Mouse (Mus musculus) regulatory T cell (primary cell): Measurements from ENCODE around the gene St7l.

Source experiments
- in situ Hi-C: fragments of 300-600 bp; cut with MboI, MseI; formaldehyde crosslinking; loops from one replicate; pipeline ENCODE4 v1.15.1; 2025; ENCODE audit warnings: high pct_unique_total_duplicates

St7l gene

GRCm38 (mm10) chr3:104962866-104963265 is 99.1 kb downstream of the St7l start:
- in situ Hi-C loops = no loop called here

GRCm38 (mm10) chr3:104963331-104964276 is 99.8 kb downstream of the St7l start:
- in situ Hi-C loops = no loop called here

- in situ Hi-C loops = loop anchor here (5.0 kb wide), 1 partner anchor 183 kb away; the partner anchor contains the start of genes Fam19a3 and Ppm1j
These were observed 101.5 kb downstream of the St7l start for GRCm38 (mm10) chr3:104965070-104965855.

GRCm38 (mm10) chr3:104965991-104966554 is 102.3 kb downstream of the St7l start:
- in situ Hi-C loops = loop anchor here (5.0 kb wide), 1 partner anchor 184 kb away; the partner anchor contains the start of genes Fam19a3 and Ppm1j

- in situ Hi-C loops = loop anchor here (5.0 kb wide), 1 partner anchor 185 kb away; the partner anchor contains the start of genes Fam19a3 and Ppm1j
These were observed 103.9 kb downstream of the St7l start for GRCm38 (mm10) chr3:104967548-104968300.
